Mouse (Mus musculus): Measurements from ENCODE around the gene Ifitm1.

GRCm38 (mm10) chr7:141003248-141004010 lies 36.4 kb downstream of the Ifitm1 start:
- TF ChIP-seq EP300 (IDR thresholded peaks at IDR 0.05; ENCODE audit: low read depth): no peak
- TF ChIP-seq CTCF (IDR thresholded peaks at IDR 0.05; ENCODE audit: low read depth): no peak
